Mouse (Mus musculus) liver, embryonic 14.5 days (tissue): Measurements from ENCODE around the gene Tnfaip8l1. TPM values are rescaled to one million over a fixed set of nuclear protein-coding genes. Genes with fewer than 3 reads are reported as not detected.
A peak's percentile ranks its signal among the peaks of the same experiment; 100 is the strongest.

Source experiments
- ATAC-seq: fragments of 200-750 bp; cut with Nextera tagmentation; 2 replicates; pipeline ENCODE4 v1.8.0; 2017; ENCODE audit warnings: moderate number of reproducible peaks, mild to moderate bottlenecking, moderate library complexity; ENCODE audit not compliant: insufficient read depth
- DNase-seq, 3 experiments: peaks; one replicate each; pipeline ENCODE4 v3.0.0-alpha.2; 2012 to 2013; ENCODE audit warnings: low read depth in 3 of 3, low spot score in 3 of 3
- H3K27ac ChIP-seq: fragments of 300-500 bp; sonication (generic); 2 replicates; pipeline ENCODE4 v1.5.1; 2014; ENCODE audit warnings: moderate library complexity, mild to moderate bottlenecking, control low read depth, inconsistent platforms
- H3K27me3 ChIP-seq: fragments of 300-500 bp; sonication (generic); 2 replicates; pipeline ENCODE4 v1.6.1; 2014; ENCODE audit warnings: mild to moderate bottlenecking, low read length, moderate library complexity; ENCODE audit not compliant: control insufficient read depth, insufficient read depth
- H3K36me3 ChIP-seq: fragments of 300-500 bp; sonication (generic); replicated peaks from 2 replicates; pipeline ENCODE4 v1.6.1; 2014; ENCODE audit warnings: low read depth; ENCODE audit not compliant: control insufficient read depth, insufficient read depth
- H3K4me1 ChIP-seq, 2 experiments: fragments of 200-500 bp in 1 of 2; fragments of 300-500 bp in 1 of 2; sonication (generic) in 1 of 2; replicated peaks; 2 replicates each; pipeline ENCODE4 v1.6.1; 2012 to 2014; ENCODE audit warnings: antibody characterized with exemption in 1 of 2, inconsistent platforms in 1 of 2, low read length in 1 of 2; ENCODE audit not compliant: control insufficient read depth in 2 of 2, insufficient read depth in 2 of 2
- H3K4me2 ChIP-seq: fragments of 300-500 bp; sonication (generic); 2 replicates; pipeline ENCODE4 v1.6.1; 2014; ENCODE audit warnings: low read depth, mild to moderate bottlenecking, control low read depth, moderate library complexity
- H3K4me3 ChIP-seq, 2 experiments: fragments of 200-500 bp in 1 of 2; fragments of 300-500 bp in 1 of 2; sonication (generic) in 1 of 2; 2 replicates each; pipeline ENCODE4 v1.5.1; 2012 to 2014; ENCODE audit warnings: low read depth in 2 of 2, low read length in 2 of 2, mild to moderate bottlenecking in 2 of 2, control low read depth in 1 of 2, inconsistent platforms in 1 of 2, moderate library complexity in 1 of 2; ENCODE audit not compliant: insufficient read depth in 1 of 2
- H3K9ac ChIP-seq: fragments of 300-500 bp; sonication (generic); replicated peaks from 2 replicates; pipeline ENCODE4 v1.6.1; 2014; ENCODE audit warnings: mild to moderate bottlenecking, control low read depth, moderate library complexity
- H3K9me3 ChIP-seq: fragments of 300-500 bp; sonication (generic); 2 replicates; pipeline ENCODE4 v1.6.1; 2016; ENCODE audit warnings: low read length, mixed read lengths; ENCODE audit not compliant: control insufficient read depth
- CTCF ChIP-seq: IDR thresholded peaks from 2 replicates; pipeline ENCODE4 v1.5.1; 2016; ENCODE audit warnings: antibody characterized with exemption, low read depth, control low read depth
- EP300 ChIP-seq: IDR thresholded peaks from 2 replicates; pipeline ENCODE4 v1.6.1; 2016; ENCODE audit warnings: antibody characterized with exemption, low read depth
- WGBS: fragments of 180-500 bp; shearing (Covaris S2); extraction: QIAGEN DNeasy Blood & Tissue Kit; methylation state at CpG from one replicate; pipeline ENCODE4 v1.1.7; 2014; ENCODE audit not compliant: insufficient replicate concordance; 5-methylcytosine and 5-hydroxymethylcytosine counted together
- polyA plus RNA-seq, 2 experiments: library from polyadenylated mRNA; depleted of rRNA in 1 of 2; stranded (reverse) in 1 of 2; unstranded in 1 of 2; fragments of >200 nt; fragmentation: Nextera tagmentation in 1 of 2; extraction: Ambion mirVana in 1 of 2; gene quantifications; 2 replicates each; pipeline versions ENCODE4 v1.2.1 to v1.2.3; 2012 to 2014

Gene Tnfaip8l1
- polyA plus RNA-seq, 2 experiments, result 1.5 to 2.7 TPM

DNA sequence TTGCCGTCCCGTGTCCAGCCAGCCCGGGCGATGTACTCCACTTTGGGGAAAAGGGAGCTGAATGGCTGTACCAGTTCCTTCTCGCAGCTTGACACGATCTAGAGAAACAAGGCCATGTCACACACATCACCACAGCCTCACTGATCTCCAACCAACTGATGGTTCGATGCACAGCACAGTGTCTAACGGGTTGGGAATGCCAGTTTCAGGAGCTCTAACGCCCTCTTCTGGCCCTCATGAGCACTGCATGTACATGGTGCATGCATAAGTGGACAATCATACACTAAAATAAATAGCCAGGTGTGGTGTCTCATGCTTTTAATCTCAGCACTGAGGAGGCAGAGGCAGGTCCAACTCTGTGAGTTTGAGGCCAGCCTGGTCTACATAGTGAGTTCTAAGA is 38.3 kb downstream of the Tnfaip8l1 start:
- ATAC-seq, result no peak

DNA sequence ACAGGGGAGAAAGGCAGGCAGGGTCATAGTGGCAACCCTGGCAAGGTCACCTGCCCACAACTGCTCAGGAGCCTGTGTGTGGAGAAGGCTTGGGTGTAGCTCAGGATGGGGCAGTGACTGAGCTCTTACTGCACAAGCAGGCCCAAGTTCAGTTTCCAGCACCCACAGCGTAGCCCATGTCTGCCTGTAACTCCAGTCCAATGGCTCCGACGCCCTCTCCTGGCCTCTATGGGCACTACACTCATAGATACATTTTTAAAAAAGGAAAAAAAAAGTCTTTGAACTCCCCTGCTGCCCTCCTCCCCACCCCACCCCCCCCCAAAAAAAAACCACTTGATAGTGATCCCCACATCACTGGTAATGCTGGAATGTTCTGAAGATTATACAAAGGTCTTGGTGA is 39.4 kb downstream of the Tnfaip8l1 start:
- no peak for ATAC-seq
- H3K4me3 ChIP-seq, result no peak overlapping the region
- H3K27ac ChIP-seq, result no peak overlapping the region
- H3K4me2 ChIP-seq, result no peak overlapping the region
- no peaks in the 10 kb centered on the region for H3K4me1 ChIP-seq
- TF ChIP-seq EP300 (no peak), CTCF (peak; percentile 50)
- H3K27me3 ChIP-seq, result no peaks in the 10 kb centered on the region
- H3K36me3 ChIP-seq, result peaks cover 21% of the 10 kb centered on the region
- WGBS, result 63% methylated on average over 3 of the region's 3 CpGs
- no peaks in the 10 kb centered on the region for H3K9me3 ChIP-seq
- H3K9ac ChIP-seq, result no peak overlapping the region
- DNase-seq, result no peak

More for the DNA sequence above, 38.3 kb downstream of the Tnfaip8l1 start:
- 75% methylated on average over 9 of the region's 9 CpGs for WGBS
- DNase-seq, result no peak
- Histone ChIP-seq H3K9me3 (no peaks in the 10 kb centered on the region), H3K4me2 (no peak overlapping the region), H3K27me3 (no peaks in the 10 kb centered on the region), H3K4me3 (no peak overlapping the region), H3K27ac (no peak overlapping the region), H3K36me3 (peaks cover 21% of the 10 kb centered on the region), H3K4me1 (no peaks in the 10 kb centered on the region), H3K9ac (no peak overlapping the region)
- no peak for TF ChIP-seq EP300
- peak; percentile 66 for TF ChIP-seq CTCF

DNA sequence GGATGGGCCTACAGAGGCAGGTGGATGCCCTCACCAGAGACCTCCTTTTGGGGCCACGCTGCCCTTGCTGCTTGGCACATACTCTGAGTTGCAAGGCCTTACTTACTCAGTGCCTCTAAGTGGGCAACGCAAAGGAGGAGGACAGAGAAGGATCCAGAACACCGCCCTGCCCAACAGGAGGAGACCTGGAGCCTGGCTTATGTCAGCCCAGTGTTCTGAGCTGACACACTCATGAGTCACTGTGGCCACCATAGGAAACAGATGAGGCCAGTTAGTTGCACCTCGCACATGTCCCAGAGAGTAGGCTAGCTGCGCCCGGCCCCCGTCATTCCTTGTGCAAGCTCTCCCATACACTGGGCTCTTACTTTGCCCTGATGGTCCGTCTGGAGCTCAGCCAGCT is 40.2 kb downstream of the Tnfaip8l1 start:
- Histone ChIP-seq H3K27me3 (no peaks in the 10 kb centered on the region), H3K36me3 (peaks cover 21% of the 10 kb centered on the region), H3K4me2 (no peak overlapping the region), H3K27ac (no peak overlapping the region), H3K9me3 (no peaks in the 10 kb centered on the region), H3K4me3 (no peak overlapping the region), H3K9ac (no peak overlapping the region), H3K4me1 (no peaks in the 10 kb centered on the region)
- no peak for DNase-seq
- no peak for TF ChIP-seq CTCF
- TF ChIP-seq EP300, result no peak
- no peak for ATAC-seq
- WGBS, result 80% methylated on average over 8 of the region's 8 CpGs

DNA sequence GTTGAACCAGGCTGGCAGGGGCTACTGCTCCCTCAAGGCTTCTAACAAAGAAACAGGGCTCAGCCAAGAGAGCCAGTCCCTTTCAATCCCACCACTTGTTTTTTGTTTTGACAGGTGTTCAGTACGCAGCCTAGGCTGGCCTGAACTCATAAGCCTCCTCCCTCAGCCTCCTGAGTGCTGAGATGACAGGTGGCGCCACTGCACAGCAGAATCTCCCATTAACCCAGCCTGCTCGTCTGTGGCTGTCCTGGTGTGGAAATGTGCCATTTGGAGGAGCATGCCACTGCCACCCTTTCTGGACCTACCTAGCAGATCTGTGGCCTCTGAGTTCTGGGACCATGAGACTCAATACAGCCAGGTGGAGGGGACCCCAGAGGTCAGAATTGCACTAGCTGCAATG is 41.5 kb downstream of the Tnfaip8l1 start:
- TF ChIP-seq EP300 (no peak), CTCF (peak; percentile 55)
- no peak for DNase-seq
- Histone ChIP-seq H3K9ac (no peak overlapping the region), H3K27ac (no peak overlapping the region), H3K9me3 (no peaks in the 10 kb centered on the region), H3K4me3 (no peak overlapping the region), H3K27me3 (no peaks in the 10 kb centered on the region), H3K4me2 (no peak overlapping the region), H3K4me1 (no peaks in the 10 kb centered on the region), H3K36me3 (peaks cover 21% of the 10 kb centered on the region)
- WGBS, result 65% methylated on average over 3 of the region's 3 CpGs
- ATAC-seq, result no peak

DNA sequence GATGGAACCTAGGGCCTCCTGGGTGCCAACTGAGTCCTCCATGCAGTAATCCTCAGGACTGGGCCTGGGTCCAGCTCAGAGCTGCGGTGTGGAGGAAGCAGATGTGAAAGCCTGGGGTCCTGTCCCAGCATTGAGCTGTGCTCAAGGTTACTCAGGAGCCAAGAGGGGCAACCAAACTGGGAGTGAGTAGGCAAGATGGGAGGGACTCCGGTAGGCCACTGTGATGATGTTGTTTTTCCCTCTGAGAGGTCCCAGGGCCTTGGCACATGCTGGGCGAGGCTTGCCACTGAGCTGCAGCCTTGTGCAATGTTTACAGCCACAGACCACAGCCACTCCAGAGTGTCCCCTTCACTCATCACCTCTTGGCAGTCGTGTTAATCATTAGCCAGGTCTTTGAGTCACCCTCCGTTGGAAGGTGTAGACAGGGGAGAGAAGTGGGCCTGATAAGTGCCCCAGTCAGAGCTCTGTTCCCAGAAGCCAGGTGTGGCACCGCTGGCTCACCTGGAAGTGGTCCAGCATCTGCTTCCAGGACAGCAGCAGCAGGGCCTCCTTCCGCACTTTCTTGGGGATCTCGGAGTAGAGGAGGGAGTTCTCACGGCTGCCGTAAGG is 44.1 kb downstream of the Tnfaip8l1 start:
- Histone ChIP-seq H3K9ac (no peak overlapping the region), H3K4me2 (no peak overlapping the region), H3K27ac (no peak overlapping the region), H3K27me3 (no peaks in the 10 kb centered on the region), H3K36me3 (peaks cover 21% of the 10 kb centered on the region), H3K4me1 (no peaks in the 10 kb centered on the region), H3K4me3 (no peak overlapping the region), H3K9me3 (no peaks in the 10 kb centered on the region)
- DNase-seq, result peak in 1 of 3 experiments; percentile 35
- ATAC-seq, result peak; percentile 70
- no peak for TF ChIP-seq EP300
- 71% methylated on average over 10 of the region's 10 CpGs for WGBS
